Mouse (Mus musculus) lung, embryonic 16.5 days (tissue): ENCODE measurements around the gene Cct5. TPM values are rescaled to one million over a fixed set of nuclear protein-coding genes. Genes with fewer than 3 reads are reported as not detected.
A peak's percentile ranks its signal among the peaks of the same experiment; 100 is the strongest.

Experiments used
- ATAC-seq: fragments of 200-750 bp; cut with Nextera tagmentation; 2 replicates; pipeline ENCODE4 v1.8.0; 2017; ENCODE audit warnings: low read depth, mild to moderate bottlenecking, moderate library complexity
- H3K27ac ChIP-seq: fragments of 300-500 bp; sonication (generic); 2 replicates; pipeline ENCODE4 v1.5.1; 2014; ENCODE audit warnings: mild to moderate bottlenecking, control low read depth, low read length
- H3K27me3 ChIP-seq: fragments of 300-500 bp; sonication (generic); 2 replicates; pipeline ENCODE4 v1.6.1; 2014; ENCODE audit warnings: low read depth, low read length, mixed read lengths; ENCODE audit not compliant: control insufficient read depth, insufficient read depth
- H3K36me3 ChIP-seq: fragments of 300-500 bp; sonication (generic); 2 replicates; pipeline ENCODE4 v1.6.1; 2014; ENCODE audit warnings: low read length; ENCODE audit not compliant: control insufficient read depth, insufficient read depth
- H3K4me1 ChIP-seq: fragments of 300-500 bp; sonication (generic); replicated peaks from 2 replicates; pipeline ENCODE4 v1.6.1; 2014; ENCODE audit warnings: low read length, mixed read lengths; ENCODE audit not compliant: control insufficient read depth, insufficient read depth
- H3K4me2 ChIP-seq: fragments of 300-500 bp; sonication (generic); 2 replicates; pipeline ENCODE4 v1.6.1; 2014; ENCODE audit warnings: low read depth, low read length, control low read depth
- H3K4me3 ChIP-seq: fragments of 300-500 bp; sonication (generic); 2 replicates; pipeline ENCODE4 v1.5.1; 2014; ENCODE audit warnings: mild to moderate bottlenecking, low read length, control low read depth
- H3K9ac ChIP-seq: fragments of 300-500 bp; sonication (generic); 2 replicates; pipeline ENCODE4 v1.6.1; 2014; ENCODE audit warnings: low read length, control low read depth
- H3K9me3 ChIP-seq: fragments of 300-500 bp; sonication (generic); 2 replicates; pipeline ENCODE4 v1.6.1; 2016; ENCODE audit warnings: low read length; ENCODE audit not compliant: control insufficient read depth
- WGBS: fragments of 180-500 bp; shearing (Covaris S2); extraction: QIAGEN DNeasy Blood & Tissue Kit; methylation state at CpG from one replicate; pipeline ENCODE4 v1.1.7; 2014; 5-methylcytosine and 5-hydroxymethylcytosine counted together
- polyA plus RNA-seq: library from polyadenylated mRNA; unstranded; fragments of >200 nt; fragmentation: Nextera tagmentation; extraction: Ambion mirVana; gene quantifications from 2 replicates; pipeline ENCODE4 v1.2.1, GENCODE M21; 2015

Cct5 gene
- polyA plus RNA-seq, 1 experiment from 2014 or later, result 461 TPM

GRCm38 (mm10) chr15:31573287-31573686 is 28.3 kb downstream of the Cct5 start:
- Histone ChIP-seq H3K27me3 (no peaks in the 10 kb centered on the region), H3K36me3 (no peaks in the 10 kb centered on the region), H3K27ac (no peak overlapping the region), H3K4me2 (no peak overlapping the region), H3K9me3 (no peaks in the 10 kb centered on the region), H3K4me3 (no peak overlapping the region), H3K4me1 (peaks cover 14% of the 10 kb centered on the region), H3K9ac (no peak overlapping the region)
- no peak for ATAC-seq
- WGBS, result 74% methylated on average over 4 of the region's 4 CpGs

GRCm38 (mm10) chr15:31571906-31572722 is 29.5 kb downstream of the Cct5 start:
- H3K4me2 ChIP-seq, result no peak overlapping the region
- ATAC-seq, result no peak
- H3K9ac ChIP-seq, result no peak overlapping the region
- no peaks in the 10 kb centered on the region for H3K36me3 ChIP-seq
- peaks cover 16% of the 10 kb centered on the region for H3K4me1 ChIP-seq
- no peak overlapping the region for H3K4me3 ChIP-seq
- H3K27me3 ChIP-seq, result no peaks in the 10 kb centered on the region
- WGBS, result 72% methylated on average over 16 of the region's 16 CpGs
- no peaks in the 10 kb centered on the region for H3K9me3 ChIP-seq
- H3K27ac ChIP-seq, result no peak overlapping the region

- 89% methylated on average over 8 of the region's 8 CpGs for WGBS
- H3K4me3 ChIP-seq, result no peak overlapping the region
- no peaks in the 10 kb centered on the region for H3K36me3 ChIP-seq
- no peaks in the 10 kb centered on the region for H3K9me3 ChIP-seq
- ATAC-seq, result no peak
- H3K27ac ChIP-seq, result no peak overlapping the region
- H3K4me1 ChIP-seq, result peaks cover 16% of the 10 kb centered on the region
- no peak overlapping the region for H3K4me2 ChIP-seq
- H3K27me3 ChIP-seq, result no peaks in the 10 kb centered on the region
- no peak overlapping the region for H3K9ac ChIP-seq
These were observed 30.6 kb downstream of the Cct5 start for GRCm38 (mm10) chr15:31570959-31571358.

- Histone ChIP-seq H3K9me3 (no peaks in the 10 kb centered on the region), H3K4me1 (peaks cover 16% of the 10 kb centered on the region), H3K36me3 (no peaks in the 10 kb centered on the region), H3K9ac (no peak overlapping the region), H3K27me3 (no peaks in the 10 kb centered on the region), H3K4me3 (no peak overlapping the region), H3K27ac (peak overlapping the region; percentile 13; the same call in 1 of the 2 replicates), H3K4me2 (no peak overlapping the region)
- peak; percentile 60 for ATAC-seq
- 43% methylated on average over 9 of the region's 9 CpGs for WGBS
These were observed 32.1 kb downstream of the Cct5 start for GRCm38 (mm10) chr15:31569325-31570022.

- H3K9me3 ChIP-seq, result no peaks in the 10 kb centered on the region
- ATAC-seq, result peak; percentile 81
These were observed 33.0 kb downstream of the Cct5 start for GRCm38 (mm10) chr15:31568581-31568996.

GRCm38 (mm10) chr15:31567431-31567830 is 34.2 kb downstream of the Cct5 start:
- no peak overlapping the region for H3K27ac ChIP-seq
- no peaks in the 10 kb centered on the region for H3K27me3 ChIP-seq
- WGBS, result 75% methylated on average over 7 of the region's 7 CpGs
- no peak for ATAC-seq
- H3K36me3 ChIP-seq, result no peaks in the 10 kb centered on the region
- H3K9ac ChIP-seq, result no peak overlapping the region
- H3K9me3 ChIP-seq, result no peaks in the 10 kb centered on the region
- peaks cover 26% of the 10 kb centered on the region for H3K4me1 ChIP-seq
- no peak overlapping the region for H3K4me2 ChIP-seq
- no peak overlapping the region for H3K4me3 ChIP-seq

More at GRCm38 (mm10) chr15:31568581-31568996, 33.0 kb downstream of the Cct5 start:
- Histone ChIP-seq H3K27ac (0 out of 2 replicates have a peak overlapping the region, but pooled peaks have one; percentile 15), H3K4me3 (peak overlapping the region; percentile 17; the same call in 1 of the 2 replicates), H3K4me2 (peak overlapping the region; percentile 46), H3K36me3 (no peaks in the 10 kb centered on the region), H3K27me3 (no peaks in the 10 kb centered on the region), H3K9ac (peak overlapping the region; percentile 13; the same call in 1 of the 2 replicates), H3K4me1 (peaks cover 22% of the 10 kb centered on the region)
- WGBS, result 11% methylated on average over 11 of the region's 12 CpGs

- H3K27me3 ChIP-seq, result no peaks in the 10 kb centered on the region
- 68% methylated on average over 1 of the region's 1 CpGs for WGBS
- H3K4me1 ChIP-seq, result peaks cover 26% of the 10 kb centered on the region
- H3K36me3 ChIP-seq, result no peaks in the 10 kb centered on the region
- no peaks in the 10 kb centered on the region; the same call in 1 of the 2 replicates for H3K9me3 ChIP-seq
- H3K27ac ChIP-seq, result no peak overlapping the region
- no peak overlapping the region for H3K4me3 ChIP-seq
- H3K9ac ChIP-seq, result no peak overlapping the region
- no peak overlapping the region for H3K4me2 ChIP-seq
- ATAC-seq, result no peak
These were observed 35.8 kb downstream of the Cct5 start for GRCm38 (mm10) chr15:31565786-31566185.

- WGBS, result 50% methylated on average over 5 of the region's 5 CpGs
- Histone ChIP-seq H3K4me3 (no peak within 1 kb of the TSS), H3K36me3 (no peaks in the 10 kb centered on the region), H3K27ac (peak within 1 kb of the TSS; percentile 36; the same call in 1 of the 2 replicates), H3K9me3 (no peaks in the 10 kb centered on the region; the same call in 1 of the 2 replicates), H3K4me1 (peaks cover 26% of the 10 kb centered on the region), H3K4me2 (no peak within 1 kb of the TSS), H3K9ac (no peak within 1 kb of the TSS), H3K27me3 (no peaks in the 10 kb centered on the region)
- no peak for ATAC-seq
These were observed 36.4 kb downstream of the Cct5 start, which contains the start of gene Cmbl for GRCm38 (mm10) chr15:31565184-31565583. Gene Cmbl (plus strand): TSS chr15:31565389.
